Mouse (Mus musculus) stomach, postnatal 0 days (tissue): ENCODE data around the gene Slc6a5.

Source experiments
- CTCF ChIP-seq: IDR thresholded peaks from 2 replicates; pipeline ENCODE4 v1.5.1; 2016; ENCODE audit warnings: antibody characterized with exemption, low read depth, mild to moderate bottlenecking, moderate library complexity
- EP300 ChIP-seq: optimal IDR thresholded peaks from 2 replicates; pipeline ENCODE3; 2016; ENCODE audit warnings: antibody characterized with exemption

- TF ChIP-seq CTCF (no peak), EP300 (no peak)
These were observed 18.6 kb downstream of the Slc6a5 start for GRCm38 (mm10) chr7:49928571-49928970.
